Mouse (Mus musculus) heart, adult 11 months (tissue): Measurements from ENCODE around the gene Gm49388.
"Not testable (repeated sequence)": the region's sequence is repeated elsewhere in the genome, so short reads cannot be mapped to it uniquely, and the experiment has no call there.

Experiments used
- DNase-seq: peaks from one replicate; pipeline ENCODE4 v3.0.0; 2022

The Gm49388 gene

GRCm38 (mm10) chr7:127768346-127768996, 16.9 kb upstream of the Gm49388 start:
- DNase-seq, result no peak

DNA sequence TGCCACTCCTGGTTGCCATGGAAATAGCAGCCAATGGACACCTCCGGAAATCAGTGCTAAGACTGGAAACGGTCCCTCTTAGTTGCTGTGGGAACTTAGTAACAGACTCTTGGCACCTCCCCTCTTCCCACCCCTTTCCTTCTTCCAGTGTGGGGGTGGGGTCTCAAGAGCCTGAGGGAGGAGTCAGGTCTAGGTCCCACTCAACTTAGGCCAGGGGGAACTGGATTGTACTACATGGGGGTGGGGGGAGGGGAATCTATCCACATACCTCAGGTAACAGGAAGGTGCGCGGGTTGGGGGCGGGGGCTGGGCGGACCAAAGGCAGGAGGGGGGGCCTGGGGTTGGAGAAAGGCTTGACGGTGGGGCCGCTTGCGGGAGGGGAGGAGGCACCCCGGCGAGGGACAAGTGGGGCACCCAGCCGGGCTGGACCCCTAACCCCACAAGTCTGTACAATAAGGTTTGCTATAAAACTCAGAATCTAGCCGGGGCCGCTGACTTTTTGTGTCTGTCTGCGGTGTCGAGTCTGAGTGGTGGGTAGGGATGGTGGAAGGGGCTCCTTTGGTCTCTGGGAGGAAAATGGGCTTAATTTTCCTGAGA, 16.3 kb upstream of the Gm49388 start:
- peak; percentile 100 for DNase-seq

GRCm38 (mm10) chr7:127769651-127770038, 15.8 kb upstream of the Gm49388 start, which contains the start of gene Orai3:
Orai3 (plus strand) TSS chr7:127769815.
- DNase-seq, result peak; percentile 100

- DNase-seq, result peak; percentile 96
Observed at GRCm38 (mm10) chr7:127770039-127770905, 15.1 kb upstream of the Gm49388 start.

GRCm38 (mm10) chr7:127771262-127771661, 14.1 kb upstream of the Gm49388 start:
- no peak for DNase-seq

DNA sequence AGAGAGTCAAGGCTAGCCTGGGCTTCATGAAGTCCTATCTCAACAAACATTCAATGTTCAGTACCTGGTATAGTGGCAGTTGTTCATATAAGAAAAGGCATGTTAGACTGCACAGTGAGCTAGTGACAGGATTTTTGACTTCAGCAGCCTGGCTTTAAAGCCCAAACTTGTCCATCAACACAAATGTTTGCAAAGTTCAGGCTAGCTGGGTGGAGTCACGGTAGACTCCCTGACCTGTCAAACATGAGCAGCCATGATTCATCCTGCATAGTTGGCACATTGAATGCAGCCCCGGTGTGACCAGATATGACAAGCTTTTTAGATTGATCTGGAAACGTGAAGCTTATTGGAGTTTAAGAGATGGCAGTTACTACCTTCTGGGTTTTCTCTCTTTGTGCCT, 13.3 kb upstream of the Gm49388 start:
- DNase-seq, result no peak

DNA sequence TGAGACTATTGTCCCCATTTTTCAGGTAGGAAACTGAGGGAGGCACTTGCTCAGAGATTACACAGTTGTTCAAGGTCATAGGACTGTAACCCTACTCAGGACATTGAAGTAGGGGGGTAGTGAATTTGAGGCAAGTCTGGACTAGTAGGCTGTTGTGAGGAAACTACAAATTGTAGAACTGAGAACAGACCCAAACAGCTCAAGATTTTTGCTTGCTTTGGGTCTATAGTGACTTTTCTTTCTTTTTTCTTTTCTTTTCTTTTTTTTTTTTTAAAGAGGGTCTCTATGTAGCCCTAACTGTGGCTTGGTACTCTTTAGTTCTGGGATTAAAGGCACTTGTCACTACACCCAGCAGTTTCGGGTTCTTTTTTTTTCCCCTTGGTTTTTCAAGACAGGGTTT, 12.9 kb upstream of the Gm49388 start:
- DNase-seq, result no peak

DNA sequence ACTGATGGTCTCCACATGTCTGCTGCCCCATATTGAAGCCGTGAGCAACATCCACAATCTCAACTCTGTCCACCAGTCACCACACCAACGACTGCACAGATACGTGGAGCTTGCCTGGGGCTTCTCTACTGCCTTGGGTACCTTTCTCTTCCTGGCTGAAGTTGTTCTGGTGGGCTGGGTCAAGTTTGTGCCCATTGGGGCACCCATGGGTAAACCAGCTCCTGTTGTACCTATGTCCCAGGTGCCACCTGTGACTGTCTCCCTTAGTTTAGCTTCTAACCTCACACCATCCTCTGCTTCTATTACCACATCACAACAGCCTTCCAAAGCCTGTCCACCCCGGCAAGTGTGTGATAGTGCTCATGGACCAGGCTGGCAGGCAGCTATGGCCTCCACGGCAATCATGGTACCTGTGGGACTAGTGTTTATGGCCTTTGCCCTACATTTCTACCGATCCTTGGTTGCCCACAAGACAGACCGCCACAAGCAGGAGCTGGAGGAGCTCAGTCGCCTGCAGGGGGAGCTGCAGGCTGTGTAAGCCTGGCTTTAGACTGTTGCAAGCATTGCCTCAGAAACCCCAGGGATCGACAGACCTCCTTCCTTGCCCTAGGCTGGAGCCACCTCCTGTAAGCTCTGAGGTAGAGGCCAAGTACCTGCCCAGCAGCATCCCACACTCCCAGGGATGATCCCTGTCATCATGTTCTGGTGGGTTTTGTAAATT, 11.6 kb upstream of the Gm49388 start:
- DNase-seq, result peak; percentile 96

DNA sequence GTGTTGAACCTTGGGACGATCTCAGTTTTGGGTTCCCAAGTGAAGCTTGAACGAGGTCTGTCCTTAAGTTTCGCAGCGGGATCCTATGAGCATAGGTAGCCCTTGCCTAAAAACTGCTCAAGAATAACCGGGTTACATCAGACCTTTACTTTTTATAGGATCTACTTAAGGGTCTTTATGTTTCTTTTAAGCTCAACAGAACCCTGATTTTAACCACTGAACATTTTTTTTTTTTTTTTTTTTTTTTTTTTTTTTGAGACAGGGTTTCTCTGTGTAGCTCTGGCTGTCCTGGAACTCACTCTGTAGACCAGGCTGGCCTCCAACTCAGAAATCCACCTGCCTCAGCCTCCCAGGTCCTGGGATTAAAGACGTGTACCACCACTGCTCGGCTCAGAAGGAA, 9.6 kb upstream of the Gm49388 start:
- DNase-seq, result not testable (repeated sequence)

DNA sequence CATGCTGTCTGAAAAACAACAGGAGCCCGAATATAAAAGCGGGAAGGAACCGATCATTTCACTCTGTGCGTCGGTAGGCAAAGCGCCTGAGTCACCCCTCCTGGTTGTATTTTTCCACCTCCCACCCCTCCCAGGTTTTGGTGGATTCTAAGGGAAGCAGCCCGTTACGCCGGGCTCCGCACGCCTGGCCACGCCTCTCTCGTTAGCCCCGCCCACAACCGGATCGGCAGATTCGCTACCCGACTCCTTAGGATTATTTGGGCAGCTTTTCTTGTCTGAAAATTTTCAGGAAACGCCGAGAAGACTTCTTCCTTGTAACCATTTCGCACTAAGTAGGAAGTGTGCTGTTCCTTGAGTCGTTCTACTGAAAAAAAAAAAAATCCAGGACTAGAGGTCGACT, 9.0 kb upstream of the Gm49388 start, which contains the start of gene Setd1a:
TSS of gene Setd1a (plus strand) at position 245 of the 400 bp plus-strand sequence.
- peak; percentile 98 for DNase-seq

DNA sequence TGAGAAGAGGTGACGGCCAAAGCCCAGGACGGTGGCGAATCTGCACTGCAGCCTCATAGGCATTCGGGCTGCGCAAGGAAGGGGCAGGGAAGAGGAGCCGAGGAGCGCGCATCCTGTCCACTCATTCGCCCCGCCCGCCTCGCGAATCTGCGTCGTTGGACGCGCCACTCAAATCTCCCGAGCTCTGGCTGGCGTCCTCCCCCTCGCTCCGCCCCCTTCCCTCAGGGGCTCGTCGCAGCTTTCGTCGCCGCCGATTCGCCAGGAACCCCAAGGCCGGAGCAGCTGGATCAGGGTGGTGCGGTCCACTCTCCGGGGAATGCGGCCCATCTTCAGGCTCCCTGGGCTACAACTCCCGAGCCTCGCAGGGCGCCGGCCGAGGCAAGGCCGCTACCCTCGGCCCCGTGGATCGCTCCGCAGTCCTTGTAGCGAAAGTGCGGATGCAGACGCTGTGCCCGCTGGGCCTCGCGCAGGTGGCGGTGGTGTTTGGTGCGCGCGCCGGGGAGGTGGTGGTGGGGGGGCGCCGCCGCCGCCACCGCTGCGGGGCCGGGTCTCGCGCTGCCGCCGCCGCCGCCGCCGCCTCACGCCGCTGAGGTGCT, 8.4 kb upstream of the Gm49388 start:
- peak; percentile 99 for DNase-seq

GRCm38 (mm10) chr7:127777474-127778266, 7.7 kb upstream of the Gm49388 start:
- DNase-seq, result no peak

- DNase-seq, result peak; percentile 88
Observed at GRCm38 (mm10) chr7:127778350-127778749, 7.1 kb upstream of the Gm49388 start.

- no peak for DNase-seq
Observed at GRCm38 (mm10) chr7:127797076-127797845, 11.9 kb downstream of the Gm49388 start.

DNA sequence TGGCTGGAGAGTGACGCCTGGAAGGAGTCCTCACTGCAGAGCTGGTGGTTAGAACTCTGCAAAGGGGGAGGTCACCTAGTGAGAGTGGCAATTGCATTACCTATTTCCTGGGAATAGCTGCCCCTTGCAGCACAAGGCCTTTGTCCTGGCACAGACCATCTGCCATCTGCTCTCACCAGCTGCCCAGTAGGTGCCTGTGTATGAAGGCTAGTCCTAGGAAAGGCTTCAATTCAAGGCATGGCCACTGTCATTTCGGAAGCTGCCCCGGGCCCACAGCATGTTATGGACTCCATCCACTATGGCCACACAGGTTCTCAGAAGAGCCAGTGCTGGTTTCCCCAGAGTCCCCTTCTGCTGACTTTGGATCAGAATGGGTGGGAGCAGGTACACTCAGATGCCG, 13.2 kb downstream of the Gm49388 start:
- DNase-seq, result no peak

GRCm38 (mm10) chr7:127799211-127799610, 13.8 kb downstream of the Gm49388 start:
- DNase-seq, result no peak

GRCm38 (mm10) chr7:127799738-127800137, 14.3 kb downstream of the Gm49388 start:
- no peak for DNase-seq

DNA sequence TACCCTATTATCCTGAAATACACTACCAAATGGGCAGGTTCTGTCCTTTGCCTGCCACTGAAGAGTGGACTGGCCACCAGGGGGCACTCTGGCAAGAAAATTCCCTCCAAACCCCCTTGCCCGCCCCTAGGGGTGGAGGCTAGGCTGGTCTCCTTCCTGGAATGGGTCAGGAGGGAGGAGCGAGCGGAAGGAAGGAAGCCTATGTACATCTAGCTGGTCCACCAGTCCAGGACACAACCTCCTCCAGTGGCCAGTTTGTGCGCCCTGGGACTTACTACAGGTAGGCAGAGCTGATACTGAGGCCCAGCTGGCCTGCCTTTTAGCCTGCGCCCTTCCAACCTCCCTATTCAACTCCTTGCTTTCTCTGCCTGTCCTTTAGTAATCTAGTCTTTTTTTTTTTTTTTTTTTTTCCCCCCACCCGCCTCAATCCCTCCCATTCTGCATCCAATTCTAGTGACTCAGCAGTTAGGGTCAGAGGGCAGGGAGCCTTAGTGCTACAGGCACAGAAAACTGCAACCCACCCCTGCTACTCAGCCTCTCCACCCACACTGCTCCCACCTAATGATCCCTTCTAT, 15.1 kb downstream of the Gm49388 start, which contains the start of gene Hsd3b7:
TSS of gene Hsd3b7 (plus strand) at position 170 of the 575 bp plus-strand sequence.
- peak; percentile 99 for DNase-seq

DNA sequence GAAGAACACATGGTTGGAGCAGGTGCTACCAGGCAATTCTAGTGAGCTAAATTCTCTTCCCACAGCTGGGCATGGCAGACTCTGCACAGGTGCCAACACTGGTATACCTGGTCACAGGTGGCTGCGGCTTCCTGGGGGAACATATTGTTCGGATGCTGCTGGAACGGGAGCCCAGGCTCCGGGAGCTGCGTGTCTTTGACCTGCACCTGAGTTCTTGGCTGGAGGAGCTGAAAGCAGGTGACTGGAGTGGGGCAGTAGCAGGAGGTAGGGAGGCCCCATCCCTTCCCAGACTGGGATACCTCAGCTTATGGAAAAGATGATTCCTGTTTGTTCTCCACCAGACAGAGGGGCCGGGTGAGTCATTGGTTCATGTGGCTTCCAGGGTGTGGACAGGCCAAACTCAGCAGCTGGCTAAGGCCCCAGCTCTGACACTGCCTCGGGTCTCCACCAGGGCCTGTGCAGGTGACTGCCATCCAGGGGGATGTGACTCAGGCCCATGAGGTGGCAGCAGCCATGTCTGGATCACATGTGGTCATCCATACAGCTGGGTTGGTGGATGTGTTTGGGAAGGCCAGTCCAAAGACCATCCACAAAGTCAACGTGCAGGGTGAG, 15.7 kb downstream of the Gm49388 start:
- DNase-seq, result peak; percentile 95

DNA sequence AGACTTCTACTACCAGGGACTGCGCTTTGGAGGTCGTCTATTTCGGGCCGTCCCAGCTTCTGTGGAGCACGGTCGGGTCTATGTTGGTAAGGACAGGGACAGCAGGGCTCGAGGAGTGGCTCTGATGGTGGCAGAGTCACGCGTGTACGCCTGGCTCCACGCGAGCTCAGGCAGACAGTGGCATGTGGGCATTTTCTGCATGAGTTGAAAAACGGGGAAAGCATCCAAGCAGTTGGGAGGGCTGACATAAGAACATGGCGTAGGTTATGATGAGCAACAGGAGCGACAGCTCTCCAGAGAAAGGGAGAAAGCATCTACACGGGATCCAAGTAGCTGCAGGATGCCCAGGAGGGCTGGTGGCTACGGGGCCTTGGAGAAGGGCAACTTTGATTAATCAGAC, 16.9 kb downstream of the Gm49388 start:
- no peak for DNase-seq
